In genomic region chr3:57327941-57328340, GRCm38 (mm10) we compare ENCODE assay signal across 20 mouse cellular contexts. TPM values are rescaled to one million over a fixed set of nuclear protein-coding genes. Genes with fewer than 3 reads are reported as not detected.
DNase-seq lines count a peak whose midpoint lies in the region; ATAC-seq and TF ChIP-seq lines count a peak whose summit lies in the region.
"Had no signal": no experiment of that assay in that cellular context is flagged by ENCODE, and none has a peak within 500 bp of the region (broad histone marks: within the 10 kb centered on the region; RNA-seq: fewer than 3 reads in every experiment).

No protein-coding gene starts in this region.

- ATAC-seq in intestine, postnatal 0 days: no peak
- no peak for ATAC-seq in intestine, embryonic 15.5 days
- ATAC-seq: activated CD4-positive, CD25-positive, alpha-beta regulatory T cell, adult 4 months; hindbrain, postnatal 0 days; midbrain, embryonic 16.5 days had no signal

- 79% methylated on average over 5 of the region's 6 CpGs for WGBS in intestine, postnatal 0 days
- WGBS in intestine, embryonic 15.5 days: 87% methylated on average over 5 of the region's 6 CpGs
- 94% methylated on average over 5 of the region's 6 CpGs for WGBS in midbrain, embryonic 10.5 days

- H3K9me3 ChIP-seq in intestine, postnatal 0 days (ENCODE audit: control insufficient read depth): 0 out of 2 replicates have a peak, but pooled peaks cover 3% of the 10 kb centered on the region
- H3K9me3 ChIP-seq in intestine, embryonic 15.5 days: no peaks in the 10 kb centered on the region
- H3K9me3 ChIP-seq in ES-Bruce4 (replicated peaks; ENCODE audit: control insufficient read depth, insufficient read depth, low read length, poor library complexity, severe bottlenecking): no peaks in the 10 kb centered on the region
- peaks cover 7% of the 10 kb centered on the region; the same call in 1 of the 2 replicates for H3K9me3 ChIP-seq in midbrain, embryonic 10.5 days (replicated peaks)

- TF ChIP-seq CTCF in intestine, postnatal 0 days (IDR thresholded peaks at IDR 0.05; ENCODE audit: low read depth): peak; percentile 41
- peak; percentile 1 for TF ChIP-seq CTCF in ES-Bruce4 (IDR thresholded peaks at IDR 0.05; ENCODE audit: low read depth, low read length)

- no peak overlapping the region for H3K4me2 ChIP-seq in intestine, postnatal 0 days (replicated peaks; ENCODE audit: low read depth)
- no peak overlapping the region for H3K4me2 ChIP-seq in intestine, embryonic 15.5 days (replicated peaks)
- H3K4me2 ChIP-seq: forebrain, embryonic 12.5 days; lung, embryonic 14.5 days had no signal

- DNase-seq in brain, adult 2 months (ENCODE audit: low read depth, low spot score): peak; percentile 16
- peak; percentile 53 for DNase-seq in lung, postnatal 36 days
- DNase-seq in midbrain, embryonic 10.5 days (ENCODE audit: low spot score): no peak
- DNase-seq in kidney, postnatal 4 days: no peak
- DNase-seq: adrenal gland, postnatal 25 days; cerebellum, adult 2 months; kidney, adult 18-20 months; liver; lung, embryonic 14.5 days; right cerebral cortex, postnatal 25 days; thymus, adult 18-20 months; thymus, postnatal 4 days had no signal

- H3K4me1 ChIP-seq in intestine, postnatal 0 days (replicated peaks; ENCODE audit: control insufficient read depth, insufficient read depth, low read length): no peaks in the 10 kb centered on the region
- H3K4me1 ChIP-seq in intestine, embryonic 15.5 days (replicated peaks): no peaks in the 10 kb centered on the region
- H3K4me1 ChIP-seq in ES-Bruce4 (ENCODE audit: control insufficient read depth, insufficient read depth, low read length): no peaks in the 10 kb centered on the region
- H3K4me1 ChIP-seq in midbrain, embryonic 10.5 days: no peaks in the 10 kb centered on the region
- H3K4me1 ChIP-seq: forebrain, embryonic 12.5 days; hindbrain, embryonic 10.5 days had no signal

- TF ChIP-seq POLR2A in ES-Bruce4 (IDR thresholded peaks at IDR 0.05; ENCODE audit: insufficient read depth, low read length): no peak

- no peak overlapping the region for H3K9ac ChIP-seq in intestine, postnatal 0 days (ENCODE audit: low read depth, low read length)
- H3K9ac ChIP-seq in intestine, embryonic 15.5 days: no peak overlapping the region
- H3K9ac ChIP-seq in ES-Bruce4 (ENCODE audit: low read depth, poor library complexity, severe bottlenecking): no peak overlapping the region
- H3K9ac ChIP-seq: forebrain, embryonic 12.5 days; lung, embryonic 14.5 days had no signal

- H3K36me3 ChIP-seq in intestine, postnatal 0 days (ENCODE audit: control insufficient read depth, insufficient read depth): no peaks in the 10 kb centered on the region
- no peaks in the 10 kb centered on the region for H3K36me3 ChIP-seq in intestine, embryonic 15.5 days
- H3K36me3 ChIP-seq in ES-Bruce4 (ENCODE audit: control insufficient read depth, insufficient read depth, low read length, poor library complexity, severe bottlenecking): no peaks in the 10 kb centered on the region
- H3K36me3 ChIP-seq in midbrain, embryonic 10.5 days: no peaks in the 10 kb centered on the region
- H3K36me3 ChIP-seq: forebrain, embryonic 12.5 days; hindbrain, embryonic 10.5 days had no signal

- no peak for TF ChIP-seq EP300 in ES-Bruce4 (IDR thresholded peaks at IDR 0.05; ENCODE audit: insufficient read depth, low read depth, low read length)

- H3K27me3 ChIP-seq in intestine, postnatal 0 days (replicated peaks; ENCODE audit: control insufficient read depth, insufficient read depth, low read length): no peaks in the 10 kb centered on the region
- no peaks in the 10 kb centered on the region for H3K27me3 ChIP-seq in intestine, embryonic 15.5 days (replicated peaks)
- H3K27me3 ChIP-seq in ES-Bruce4 (ENCODE audit: control insufficient read depth, insufficient read depth, low read length, poor library complexity, severe bottlenecking): no peaks in the 10 kb centered on the region
- H3K27me3 ChIP-seq in midbrain, embryonic 10.5 days (ENCODE audit: low read depth, poor library complexity, severe bottlenecking): no peaks in the 10 kb centered on the region
- H3K27me3 ChIP-seq: forebrain, embryonic 12.5 days had no signal

- H3K4me3 ChIP-seq in intestine, postnatal 0 days (ENCODE audit: low read depth, low read length): no peak overlapping the region
- no peak overlapping the region for H3K4me3 ChIP-seq in intestine, embryonic 15.5 days (replicated peaks)
- H3K4me3 ChIP-seq in ES-Bruce4 (ENCODE audit: low read depth, low read length): no peak overlapping the region
- no peak overlapping the region for H3K4me3 ChIP-seq in midbrain, embryonic 10.5 days
- H3K4me3 ChIP-seq: forebrain, embryonic 12.5 days; hindbrain, embryonic 10.5 days had no signal

- H3K27ac ChIP-seq in intestine, postnatal 0 days (ENCODE audit: low read depth, low read length): no peak overlapping the region
- no peak overlapping the region for H3K27ac ChIP-seq in intestine, embryonic 15.5 days
- H3K27ac ChIP-seq in ES-Bruce4 (ENCODE audit: insufficient read depth, low read length): no peak overlapping the region
- H3K27ac ChIP-seq in midbrain, embryonic 10.5 days (replicated peaks): no peak overlapping the region
- H3K27ac ChIP-seq: forebrain, embryonic 12.5 days; hindbrain, embryonic 10.5 days; hindbrain, postnatal 0 days had no signal

RNA-seq across cellular contexts. Expression of gene Tm4sf1, which starts 26.2 kb away (rescaled TPM):
- 94.5 and 101 TPM in 2 replicates for polyA plus RNA-seq in intestine, postnatal 0 days (2015; fragmentation: Nextera tagmentation; extraction: Ambion mirVana)
- 71.3 and 72.9 TPM in 2 replicates for polyA plus RNA-seq in intestine, embryonic 15.5 days (2015; fragmentation: Nextera tagmentation; extraction: Ambion mirVana)
- 0.81 and 2.9 TPM in 2 replicates for polyA plus RNA-seq in ES-Bruce4 (2011; ENCODE audit: insufficient read depth, insufficient read length, low read depth, missing spikeins)
- 22.2 and 31.9 TPM in 2 replicates for polyA plus RNA-seq in midbrain, embryonic 10.5 days (2016; fragmentation: Nextera tagmentation; extraction: Ambion mirVana)

Comparison
In these comparisons a context has a peak if more than half of its experiments do, and no peak if none do; other contexts are left out.
1. DNase-seq: peak in brain, adult 2 months (single experiment) and lung, postnatal 36 days (single experiment); none in midbrain, embryonic 10.5 days (single experiment) and kidney, postnatal 4 days (0 of 2).